Mouse (Mus musculus) heart, postnatal 10 days (tissue): ENCODE results near the gene Bmp8b. TPM values are rescaled to one million over a fixed set of nuclear protein-coding genes. Genes with fewer than 3 reads are reported as not detected.
"Not testable (repeated sequence)": the region's sequence is repeated elsewhere in the genome, so short reads cannot be mapped to it uniquely, and the experiment has no call there.

Source experiments
- DNase-seq, 2 experiments: peaks; one replicate each; pipeline ENCODE4 v3.0.0; 2021
- intact Hi-C: fragments of 180-260 bp; cut with DNase I; formaldehyde crosslinking; loops from one replicate; pipeline ENCODE4 v1.15.1; 2025
- total RNA-seq, 2 experiments: library from RNA; stranded (reverse); gene quantifications; 2 replicates each; pipeline ENCODE4 v1.2.3; 2021

The Bmp8b gene
- total RNA-seq, 2 experiments from 2014 or later, result not detected

GRCm38 (mm10) chr4:123108056-123108455 lies 3.1 kb downstream of the Bmp8b start:
- intact Hi-C loops, result no loop called here
- no peak for DNase-seq

- no peak for DNase-seq
- intact Hi-C loops, result no loop called here
Measured at GRCm38 (mm10) chr4:123110751-123111150, 5.8 kb downstream of the Bmp8b start.

- DNase-seq, intact Hi-C loops: not testable (repeated sequence)
Measured at GRCm38 (mm10) chr4:123111275-123111983, 6.5 kb downstream of the Bmp8b start.

GRCm38 (mm10) chr4:123112216-123112764 lies 7.3 kb downstream of the Bmp8b start:
- no peak for DNase-seq
- intact Hi-C loops, result no loop called here

GRCm38 (mm10) chr4:123114651-123115050 lies 9.7 kb downstream of the Bmp8b start:
- DNase-seq, intact Hi-C loops: not testable (repeated sequence)

GRCm38 (mm10) chr4:123116011-123116410 lies 11.0 kb downstream of the Bmp8b start, which contains the start of gene Oxct2b:
Gene Oxct2b, plus strand, starts transcription at chr4:123116266.
- no peak for DNase-seq
- intact Hi-C loops, result no loop called here

- DNase-seq, intact Hi-C loops: not testable (repeated sequence)
Measured at GRCm38 (mm10) chr4:123116640-123117039, 11.7 kb downstream of the Bmp8b start.

GRCm38 (mm10) chr4:123121286-123121685 lies 16.3 kb downstream of the Bmp8b start:
- no peak for DNase-seq
- intact Hi-C loops, result no loop called here

- intact Hi-C loops, result no loop called here
- no peak for DNase-seq
Measured at GRCm38 (mm10) chr4:123126626-123127025, 21.7 kb downstream of the Bmp8b start.

- no peak for DNase-seq
- intact Hi-C loops, result no loop called here
Measured at GRCm38 (mm10) chr4:123127051-123127450, 22.1 kb downstream of the Bmp8b start.

GRCm38 (mm10) chr4:123137551-123137950 lies 32.6 kb downstream of the Bmp8b start:
- DNase-seq, result no peak
- intact Hi-C loops, result no loop called here

GRCm38 (mm10) chr4:123139513-123140154 lies 34.7 kb downstream of the Bmp8b start, which contains the start of gene Ppie:
Gene Ppie, minus strand, starts transcription at chr4:123139951.
- peak; percentile 84 to 85 for DNase-seq
- intact Hi-C loops, result no loop called here

GRCm38 (mm10) chr4:123147446-123148150 lies 42.6 kb downstream of the Bmp8b start:
- intact Hi-C loops, result no loop called here
- DNase-seq, result no peak

- DNase-seq, result no peak
- intact Hi-C loops, result no loop called here
Measured at GRCm38 (mm10) chr4:123152003-123152402, 47.0 kb downstream of the Bmp8b start.

- intact Hi-C loops, result no loop called here
- DNase-seq, result no peak
Measured at GRCm38 (mm10) chr4:123152976-123153375, 48.0 kb downstream of the Bmp8b start.

GRCm38 (mm10) chr4:123155004-123155403 lies 50.0 kb downstream of the Bmp8b start:
- intact Hi-C loops, result loop anchor here (1.0 to 5.0 kb wide), 3 partner anchors 45 to 100 kb away; no protein-coding TSS in a partner anchor
- peak; percentile 44 to 68 for DNase-seq

- no peak for DNase-seq
- intact Hi-C loops, result loop anchor here (1.0 to 5.0 kb wide), 3 partner anchors 45 to 100 kb away; no protein-coding TSS in a partner anchor
Measured at GRCm38 (mm10) chr4:123155427-123155826, 50.5 kb downstream of the Bmp8b start.

- intact Hi-C loops, result loop anchor here (1.0 to 5.0 kb wide), 3 partner anchors 44 to 99 kb away; no protein-coding TSS in a partner anchor
- no peak for DNase-seq
Measured at GRCm38 (mm10) chr4:123155840-123156239, 50.9 kb downstream of the Bmp8b start.

GRCm38 (mm10) chr4:123160571-123160970 lies 55.6 kb downstream of the Bmp8b start:
- intact Hi-C loops, result no loop called here
- DNase-seq, result no peak

GRCm38 (mm10) chr4:123161251-123161650 lies 56.3 kb downstream of the Bmp8b start:
- intact Hi-C loops, DNase-seq: not testable (repeated sequence)
